21 mouse cellular contexts compared by ENCODE assay signal in genomic region chr14:121263912-121264311, GRCm38 (mm10).
DNase-seq lines count a peak whose midpoint lies in the region; ATAC-seq and TF ChIP-seq lines count a peak whose summit lies in the region.
"Had no signal": no experiment of that assay in that cellular context is flagged by ENCODE, and none has a peak within 500 bp of the region (broad histone marks: within the 10 kb centered on the region; RNA-seq: fewer than 3 reads in every experiment).

No protein-coding gene starts in this region.

- H3K27ac ChIP-seq in heart, postnatal 0 days (ENCODE audit: low read depth): peak overlapping the region; percentile 47; the same call in 1 of the 2 replicates
- H3K27ac ChIP-seq in heart, embryonic 12.5 days (ENCODE audit: poor library complexity, severe bottlenecking): no peak overlapping the region
- 0 out of 2 replicates have a peak overlapping the region, but pooled peaks have one; percentile 18 for H3K27ac ChIP-seq in liver, postnatal 0 days (ENCODE audit: low read depth)
- H3K27ac ChIP-seq in liver, embryonic 11.5 days (ENCODE audit: low read depth, low read length): no peak overlapping the region
- H3K27ac ChIP-seq in small intestine, adult 2 months (ENCODE audit: insufficient read depth, low read depth, low read length): peak overlapping the region; percentile 60
- H3K27ac ChIP-seq: embryonic facial prominence, embryonic 15.5 days; forebrain, embryonic 15.5 days; hindbrain, embryonic 14.5 days had no signal

- peaks cover 5% of the 10 kb centered on the region; the same call in 1 of the 2 replicates for H3K36me3 ChIP-seq in heart, postnatal 0 days (replicated peaks; ENCODE audit: control insufficient read depth, insufficient read depth, low read length)
- peaks cover 47% of the 10 kb centered on the region for H3K36me3 ChIP-seq in heart, embryonic 12.5 days
- H3K36me3 ChIP-seq in liver, postnatal 0 days (replicated peaks; ENCODE audit: insufficient read depth, low read length): no peaks in the 10 kb centered on the region
- no peaks in the 10 kb centered on the region for H3K36me3 ChIP-seq in liver, embryonic 11.5 days (ENCODE audit: control insufficient read depth, insufficient read depth, low read length)
- no peaks in the 10 kb centered on the region for H3K36me3 ChIP-seq in small intestine, adult 2 months (ENCODE audit: control insufficient read depth, insufficient read depth, low read length)
- H3K36me3 ChIP-seq: forebrain, embryonic 15.5 days had no signal

- TF ChIP-seq CTCF in heart, postnatal 0 days (IDR thresholded peaks at IDR 0.05; ENCODE audit: low read depth): no peak
- TF ChIP-seq CTCF in liver, postnatal 0 days (IDR thresholded peaks at IDR 0.05; ENCODE audit: low read depth): no peak
- no peak for TF ChIP-seq CTCF in small intestine, adult 2 months (IDR thresholded peaks at IDR 0.05; ENCODE audit: extremely low read depth, insufficient read length, insufficient replicate concordance, low read depth, low read length)

- no peaks in the 10 kb centered on the region for H3K27me3 ChIP-seq in heart, postnatal 0 days (ENCODE audit: control insufficient read depth, insufficient read depth, low read length)
- H3K27me3 ChIP-seq in heart, embryonic 12.5 days (replicated peaks): no peaks in the 10 kb centered on the region
- no peaks in the 10 kb centered on the region for H3K27me3 ChIP-seq in liver, postnatal 0 days (ENCODE audit: insufficient read depth, low read length)
- no peaks in the 10 kb centered on the region for H3K27me3 ChIP-seq in liver, embryonic 11.5 days (replicated peaks; ENCODE audit: control insufficient read depth, insufficient read depth, low read length)
- H3K27me3 ChIP-seq in small intestine, adult 2 months (ENCODE audit: control insufficient read depth, insufficient read depth, low read length): no peaks in the 10 kb centered on the region
- H3K27me3 ChIP-seq: CH12.LX; embryonic facial prominence, embryonic 15.5 days; forebrain, embryonic 15.5 days; Patski had no signal

- no peak for TF ChIP-seq POLR2A in small intestine, adult 2 months (IDR thresholded peaks at IDR 0.05; ENCODE audit: low read depth, low read length)

- H3K4me2 ChIP-seq in heart, postnatal 0 days (ENCODE audit: low read depth, low read length): no peak overlapping the region
- no peak overlapping the region for H3K4me2 ChIP-seq in heart, embryonic 12.5 days
- H3K4me2 ChIP-seq in liver, postnatal 0 days (ENCODE audit: low read depth, low read length): no peak overlapping the region
- H3K4me2 ChIP-seq in liver, embryonic 11.5 days: no peak overlapping the region
- H3K4me2 ChIP-seq: embryonic facial prominence, embryonic 15.5 days; forebrain, embryonic 15.5 days; hindbrain, embryonic 14.5 days had no signal

- DNase-seq in heart, adult 11 months: peak; percentile 95
- DNase-seq in heart, postnatal 4 days: no peak
- no peak for DNase-seq in heart, postnatal 0 days (ENCODE audit: low spot score)
- DNase-seq in liver, postnatal 0 days: no peak
- DNase-seq in liver, embryonic 11.5 days (ENCODE audit: low spot score): no peak
- DNase-seq: adrenal gland, postnatal 14 days; cerebellum, adult 18-20 months; cerebellum, adult 9-11 months; embryo, embryonic 11 days; gastrocnemius, postnatal 36 days; kidney, adult 11 months; kidney, adult 9 months had no signal

- no peaks in the 10 kb centered on the region for H3K9me3 ChIP-seq in heart, postnatal 0 days (replicated peaks; ENCODE audit: control insufficient read depth, low read length)
- H3K9me3 ChIP-seq in heart, embryonic 12.5 days (replicated peaks): no peaks in the 10 kb centered on the region
- H3K9me3 ChIP-seq in liver, postnatal 0 days (ENCODE audit: low read length): no peaks in the 10 kb centered on the region
- H3K9me3 ChIP-seq in liver, embryonic 11.5 days (ENCODE audit: control insufficient read depth, low read length): no peaks in the 10 kb centered on the region
- H3K9me3 ChIP-seq: embryonic facial prominence, embryonic 15.5 days; forebrain, embryonic 15.5 days had no signal

- WGBS in heart, postnatal 0 days: 53% methylated on average over 2 of the region's 2 CpGs
- WGBS in heart, embryonic 12.5 days: 80% methylated on average over 2 of the region's 2 CpGs
- WGBS in liver, postnatal 0 days (ENCODE audit: insufficient replicate concordance): 65% methylated on average over 2 of the region's 2 CpGs
- 83% methylated on average over 2 of the region's 2 CpGs for WGBS in liver, embryonic 11.5 days
- WGBS in small intestine, adult 2 months: 30% methylated on average over 2 of the region's 2 CpGs

- TF ChIP-seq EP300 in heart, postnatal 0 days (IDR thresholded peaks at IDR 0.05; ENCODE audit: low read depth): no peak
- TF ChIP-seq EP300 in liver, postnatal 0 days (IDR thresholded peaks at IDR 0.05; ENCODE audit: low read depth): no peak

- peaks cover 14% of the 10 kb centered on the region; the same call in 1 of the 2 replicates for H3K4me1 ChIP-seq in heart, postnatal 0 days (ENCODE audit: control insufficient read depth, insufficient read depth)
- peaks cover 44% of the 10 kb centered on the region for H3K4me1 ChIP-seq in heart, embryonic 12.5 days (replicated peaks)
- peaks cover 12% of the 10 kb centered on the region for H3K4me1 ChIP-seq in liver, postnatal 0 days (ENCODE audit: insufficient read depth)
- H3K4me1 ChIP-seq in liver, embryonic 11.5 days (replicated peaks; ENCODE audit: control insufficient read depth, insufficient read depth, low read length): peaks cover 9% of the 10 kb centered on the region
- peaks cover 12% of the 10 kb centered on the region; the same call in 1 of the 2 replicates for H3K4me1 ChIP-seq in small intestine, adult 2 months (ENCODE audit: control insufficient read depth, insufficient read depth, insufficient read length, low read length)

- ATAC-seq in heart, postnatal 0 days (ENCODE audit: insufficient read depth, low read depth): no peak
- no peak for ATAC-seq in heart, embryonic 12.5 days (ENCODE audit: insufficient number of reproducible peaks, low FRiP score)
- no peak for ATAC-seq in liver, postnatal 0 days
- ATAC-seq in liver, embryonic 11.5 days (replicated peaks; ENCODE audit: low FRiP score): no peak
- ATAC-seq in erythroblast, adult 5-6 weeks (replicated peaks; ENCODE audit: low FRiP score, poor library complexity, severe bottlenecking): no peak
- ATAC-seq: activated CD4-positive, CD25-positive, alpha-beta regulatory T cell, adult 4 months; forebrain, embryonic 15.5 days had no signal

- H3K9ac ChIP-seq in heart, postnatal 0 days (replicated peaks; ENCODE audit: low read depth, low read length): no peak overlapping the region
- no peak overlapping the region for H3K9ac ChIP-seq in heart, embryonic 12.5 days
- H3K9ac ChIP-seq in liver, postnatal 0 days (replicated peaks): no peak overlapping the region
- no peak overlapping the region for H3K9ac ChIP-seq in liver, embryonic 11.5 days (ENCODE audit: low read depth, low read length)
- H3K9ac ChIP-seq: embryonic facial prominence, embryonic 15.5 days; forebrain, embryonic 15.5 days; hindbrain, embryonic 14.5 days had no signal

- no peak overlapping the region for H3K4me3 ChIP-seq in heart, postnatal 0 days (ENCODE audit: low read depth, low read length)
- H3K4me3 ChIP-seq in heart, embryonic 12.5 days: no peak overlapping the region
- H3K4me3 ChIP-seq in liver, postnatal 0 days (ENCODE audit: low read depth, low read length): no peak overlapping the region
- H3K4me3 ChIP-seq in liver, embryonic 11.5 days (ENCODE audit: low read depth, low read length): no peak overlapping the region
- H3K4me3 ChIP-seq in small intestine, adult 2 months (ENCODE audit: low read depth, low read length): no peak overlapping the region
- H3K4me3 ChIP-seq: embryonic facial prominence, embryonic 15.5 days; forebrain, embryonic 15.5 days had no signal

Comparison
In these comparisons a context has a peak if more than half of its experiments do, and no peak if none do; other contexts are left out.
1. H3K27ac ChIP-seq: peak in heart, postnatal 0 days (single experiment), liver, postnatal 0 days (single experiment) and small intestine, adult 2 months (single experiment); none in heart, embryonic 12.5 days (single experiment) and liver, embryonic 11.5 days (single experiment).